Mouse (Mus musculus) heart, postnatal 25 days (tissue): ENCODE data around the gene Elof1. TPM values are rescaled to one million over a fixed set of nuclear protein-coding genes. Genes with fewer than 3 reads are reported as not detected.
"Not testable (repeated sequence)": the region's sequence is repeated elsewhere in the genome, so short reads cannot be mapped to it uniquely, and the experiment has no call there.

Experiments used
- DNase-seq: peaks from one replicate; pipeline ENCODE4 v3.0.0; 2022; ENCODE audit warnings: low spot score
- intact Hi-C: fragments of 180-260 bp; cut with DNase I; formaldehyde crosslinking; loops from one replicate; pipeline ENCODE4 v1.15.1; 2025
- total RNA-seq, 2 experiments: library from RNA; stranded (reverse); gene quantifications; 2 replicates each; pipeline ENCODE4 v1.2.3; 2021

The Elof1 gene
- 10 to 100 TPM; 36.8 to 39.8 TPM for total RNA-seq

DNA sequence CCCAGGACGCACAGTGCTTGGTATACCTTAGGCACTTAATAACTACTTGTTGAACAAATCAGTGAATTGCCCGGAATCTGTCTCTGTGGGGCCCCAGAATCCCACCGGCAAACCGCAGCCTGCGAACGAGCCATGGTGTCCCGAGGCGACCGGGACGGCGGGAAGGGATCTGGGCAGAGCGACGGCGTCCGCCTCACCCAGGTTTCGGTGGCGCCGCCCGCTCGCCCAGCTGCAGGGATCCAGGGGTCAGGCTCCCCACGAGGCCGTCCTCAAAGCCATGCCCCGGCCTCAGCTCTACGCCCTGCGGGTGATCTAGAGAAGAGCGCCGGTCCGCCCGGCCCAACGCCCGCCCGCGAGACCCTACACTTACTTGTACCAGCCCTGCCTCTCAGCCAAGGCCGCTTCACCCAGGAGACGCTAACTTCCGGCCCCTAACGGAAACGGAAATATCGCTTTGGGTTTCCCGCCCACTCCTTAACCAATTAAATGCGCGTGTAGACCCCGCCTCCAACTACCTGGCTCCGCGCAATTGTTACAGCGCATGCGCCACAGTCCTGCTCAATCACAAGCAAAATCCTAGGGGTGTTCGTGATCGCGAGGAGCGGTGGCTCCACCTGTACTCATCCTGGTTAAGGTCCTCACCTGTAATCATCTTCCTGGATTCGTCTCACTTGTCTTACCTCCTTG, at the start of gene Elof1:
Elof1 (minus strand) TSS at position 433 of the 687 bp plus-strand sequence.
- intact Hi-C loops, result no loop called here
- peak; percentile 85 for DNase-seq

DNA sequence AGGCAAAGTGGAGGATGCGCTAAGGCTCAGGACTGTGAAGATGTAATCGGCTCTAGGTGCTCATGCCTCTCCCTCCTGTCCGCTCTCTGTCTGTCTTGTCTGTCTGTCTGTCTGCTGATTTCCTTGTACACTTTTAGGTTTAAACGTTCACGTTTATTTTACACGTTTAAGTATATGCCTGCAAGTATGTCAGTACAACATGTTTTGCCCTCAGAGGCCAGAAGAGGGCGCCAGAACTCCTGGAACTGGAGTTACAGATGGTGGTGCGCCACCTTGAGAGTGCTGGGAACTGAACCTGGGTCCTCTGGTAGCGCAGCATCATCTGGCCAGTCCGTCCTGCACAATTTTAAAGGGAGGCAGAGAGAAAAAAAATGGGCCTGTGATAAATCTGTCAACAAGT, 49.7 kb upstream of the Elof1 start:
- intact Hi-C loops, result no loop called here
- DNase-seq, result no peak

DNA sequence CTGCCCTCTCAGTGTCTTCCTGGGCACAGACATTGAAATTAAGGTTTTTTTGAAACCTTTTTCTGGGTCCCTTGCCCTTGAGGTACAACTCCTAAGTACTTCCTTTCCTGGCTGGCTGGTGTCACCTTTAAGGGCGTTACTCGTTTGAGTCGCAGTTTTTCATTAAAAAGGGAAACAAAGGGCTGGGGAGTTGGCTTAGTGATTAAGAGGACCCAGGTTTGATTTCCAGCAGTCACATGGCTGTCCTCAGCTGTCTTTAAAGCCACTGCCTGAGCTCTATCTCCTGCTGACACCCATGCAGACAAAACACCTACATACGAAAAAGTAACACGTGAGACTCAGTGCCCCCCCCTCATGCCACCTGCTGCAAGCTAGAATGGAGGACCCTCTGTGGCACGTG, 49.0 kb upstream of the Elof1 start:
- intact Hi-C loops, result no loop called here
- DNase-seq, result no peak

DNA sequence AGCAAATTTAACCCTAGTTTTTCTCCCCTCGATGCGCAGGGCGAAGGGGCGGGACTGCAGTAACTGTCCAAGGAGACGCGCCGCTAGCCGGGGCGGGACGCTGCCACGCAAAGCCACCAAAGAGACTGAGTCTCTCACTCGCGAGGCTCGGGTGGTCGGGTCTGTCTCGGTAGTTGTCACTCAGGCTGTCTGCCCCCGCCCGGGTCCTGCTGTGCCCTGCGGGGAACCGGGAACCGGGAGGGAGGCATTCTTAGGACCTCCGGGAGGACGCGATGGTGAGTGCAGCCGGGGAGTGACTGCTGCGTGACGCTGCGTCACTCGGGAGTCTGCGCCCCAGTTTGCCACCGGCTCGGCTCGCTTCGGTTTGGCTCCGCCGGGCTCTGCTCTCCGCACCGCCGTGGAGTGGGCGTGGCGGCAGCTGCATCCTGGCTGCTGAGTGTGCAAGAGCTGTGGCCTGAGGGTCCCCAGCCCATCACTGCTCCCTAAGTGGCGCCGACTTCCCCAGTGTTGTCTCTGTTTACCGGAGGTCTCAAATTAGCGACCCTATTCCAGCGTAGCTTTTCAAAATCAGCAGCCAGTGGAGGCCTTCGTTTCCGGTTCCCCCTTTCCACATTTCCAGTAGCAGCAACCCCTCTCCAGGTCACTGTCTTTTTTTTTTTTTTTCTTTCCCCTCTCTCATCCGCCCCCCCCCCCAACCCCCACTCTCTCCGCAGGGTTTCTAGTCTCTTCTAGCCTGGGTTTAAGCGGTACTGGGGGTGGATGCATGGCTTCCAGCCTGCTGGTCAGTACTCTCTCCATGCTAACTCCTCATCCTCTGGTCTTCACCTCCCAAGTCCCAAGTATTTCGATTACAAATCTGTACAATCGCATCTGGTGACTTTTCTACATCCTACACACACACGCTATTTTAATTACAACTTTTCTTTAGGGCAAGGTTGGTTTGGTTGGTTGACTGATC, 48.0 kb upstream of the Elof1 start:
- intact Hi-C loops, result no loop called here
- no peak for DNase-seq

DNA sequence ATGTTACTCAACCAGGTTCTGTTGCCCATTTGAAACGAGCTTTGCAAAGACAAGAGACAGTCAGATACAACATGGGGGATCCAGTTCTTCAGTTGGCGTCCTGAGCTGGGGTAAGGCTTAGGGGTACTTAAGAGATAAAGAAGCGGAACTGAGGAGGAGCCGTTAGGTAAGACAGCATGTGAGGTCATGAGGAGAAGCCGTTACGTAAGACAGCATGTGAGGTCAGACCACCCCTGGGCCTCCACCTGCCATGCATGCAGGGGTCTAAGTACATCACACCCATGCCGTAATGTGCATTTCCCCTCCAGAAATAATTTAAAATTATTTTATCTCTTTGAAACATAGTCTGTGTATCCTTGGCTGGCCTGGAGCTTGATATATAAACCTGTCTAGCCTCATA, 45.9 kb upstream of the Elof1 start:
- DNase-seq, result no peak
- intact Hi-C loops, result no loop called here

DNA sequence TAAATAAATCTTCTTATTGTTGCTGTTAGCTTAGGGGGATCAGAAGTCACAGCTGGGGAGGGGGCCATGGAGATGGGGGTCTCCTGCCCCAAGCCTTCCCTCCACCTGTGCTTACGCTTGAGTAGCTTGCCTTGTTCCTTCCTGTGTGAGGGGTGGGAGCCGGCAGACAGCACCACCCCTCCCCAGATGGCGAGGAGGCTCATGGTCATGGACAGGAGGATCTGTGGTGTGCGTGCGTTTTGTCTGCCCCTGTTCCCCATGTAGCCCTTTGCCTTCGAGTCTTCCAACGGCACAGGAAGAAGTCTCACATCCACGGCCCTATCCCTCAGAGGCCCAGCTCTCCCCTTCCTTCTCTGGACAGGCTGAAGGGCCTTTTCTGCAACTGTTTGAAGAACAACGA, 45.3 kb upstream of the Elof1 start:
- no peak for DNase-seq
- intact Hi-C loops, result no loop called here

DNA sequence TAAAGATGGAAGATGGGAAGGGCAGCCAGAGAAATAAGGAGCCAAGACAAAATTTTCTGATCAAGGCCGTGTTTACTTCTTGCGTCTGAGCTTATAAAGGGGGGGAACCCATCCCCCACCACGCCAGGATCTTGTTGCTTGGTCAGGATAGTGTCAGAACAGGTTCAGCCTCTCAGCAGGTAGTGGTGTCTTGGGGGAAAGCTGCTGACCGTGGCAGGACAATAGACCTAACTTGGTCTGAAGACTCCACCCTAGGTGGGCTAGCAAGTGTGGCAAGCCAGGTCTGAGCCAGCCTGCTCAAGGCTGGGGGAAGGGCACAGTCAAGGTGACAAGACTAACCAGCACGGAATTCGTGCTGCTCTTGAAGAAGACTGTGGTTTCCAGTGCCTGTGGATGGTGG, 44.3 kb upstream of the Elof1 start:
- DNase-seq, result no peak
- intact Hi-C loops, result no loop called here

DNA sequence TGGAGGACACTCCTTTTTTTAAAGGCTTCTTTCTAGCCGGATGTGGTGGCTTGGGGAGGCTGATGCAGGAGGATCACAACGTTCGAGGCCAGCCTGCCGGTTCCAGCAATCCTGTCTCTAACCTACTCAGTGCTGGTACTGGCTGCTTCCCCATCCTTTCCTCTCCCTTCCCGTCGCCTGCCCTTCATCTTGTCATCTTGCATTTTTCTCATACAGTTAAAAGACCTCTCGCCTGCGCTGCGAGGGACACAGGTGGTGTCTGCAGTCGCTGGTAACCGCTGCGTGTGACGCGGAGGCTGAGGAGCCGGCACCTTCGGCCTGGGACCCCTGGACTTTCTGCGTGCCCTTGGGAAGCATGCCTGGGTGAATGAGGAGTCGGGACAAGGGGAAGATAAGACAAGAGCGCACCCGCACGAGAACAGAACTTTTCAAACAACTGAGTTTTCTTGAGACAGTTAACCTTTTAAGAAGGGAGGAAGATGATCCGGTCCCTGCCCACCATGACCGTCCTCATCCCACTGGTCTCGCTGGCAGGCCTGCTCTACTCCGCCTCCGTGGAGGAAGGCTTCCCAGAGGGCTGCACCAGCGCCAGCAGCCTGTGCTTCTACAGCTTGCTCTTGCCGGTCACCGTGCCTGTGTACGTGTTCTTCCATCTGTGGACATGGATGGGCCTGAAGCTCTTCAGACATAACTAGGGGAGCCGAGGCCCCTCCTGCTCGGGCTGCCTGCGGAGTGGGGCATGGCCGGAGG, 40.7 kb upstream of the Elof1 start:
- intact Hi-C loops, result loop anchor here (5.0 kb wide), 2 partner anchors 70 to 255 kb away; partner anchors contain the start of genes 9530077C05Rik and Zfp809
- no peak for DNase-seq

DNA sequence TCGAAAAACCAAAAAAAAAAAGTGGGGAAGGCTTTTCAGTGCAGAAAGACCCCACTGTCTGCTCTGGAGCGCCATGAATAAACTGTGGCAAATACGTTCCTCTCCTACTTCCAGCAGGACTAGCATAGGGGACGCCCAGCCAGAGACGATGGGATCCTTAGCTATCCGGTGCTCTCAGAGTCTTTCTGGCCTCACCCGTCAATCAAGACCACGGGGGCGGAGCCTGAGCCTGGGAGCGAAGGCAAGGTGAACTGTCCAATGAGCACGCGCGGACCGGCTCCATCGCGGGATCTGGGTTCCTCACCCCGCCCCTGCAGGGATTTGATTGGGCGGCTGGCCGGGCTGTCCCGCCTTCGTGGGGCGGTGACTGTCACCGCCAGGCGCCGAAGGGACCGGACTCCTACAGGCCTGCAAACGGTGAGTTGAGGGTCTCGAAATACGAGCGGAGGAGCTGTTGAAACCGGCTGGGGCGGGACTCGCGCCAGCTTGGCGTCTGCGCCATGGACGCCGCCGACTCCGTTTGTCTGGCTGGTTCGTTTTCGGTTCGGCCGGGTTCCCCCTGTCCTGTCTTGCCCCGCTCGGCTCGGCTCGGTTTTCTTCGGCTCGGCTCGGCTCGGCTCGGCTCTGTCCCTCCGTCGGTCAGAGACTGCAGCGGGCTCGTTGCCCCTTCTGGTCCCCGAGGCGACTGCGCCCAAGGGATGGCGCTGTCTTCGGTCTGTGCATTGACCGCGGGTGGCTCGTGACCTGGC, 39.7 kb upstream of the Elof1 start, which contains the start of gene Pigyl:
Pigyl (plus strand) TSS at position 350 of the 749 bp plus-strand sequence.
- peak; percentile 97 for DNase-seq
- intact Hi-C loops, result loop anchor here (5.0 kb wide), 2 partner anchors 71 to 256 kb away; partner anchors contain the start of genes 9530077C05Rik and Zfp809

DNA sequence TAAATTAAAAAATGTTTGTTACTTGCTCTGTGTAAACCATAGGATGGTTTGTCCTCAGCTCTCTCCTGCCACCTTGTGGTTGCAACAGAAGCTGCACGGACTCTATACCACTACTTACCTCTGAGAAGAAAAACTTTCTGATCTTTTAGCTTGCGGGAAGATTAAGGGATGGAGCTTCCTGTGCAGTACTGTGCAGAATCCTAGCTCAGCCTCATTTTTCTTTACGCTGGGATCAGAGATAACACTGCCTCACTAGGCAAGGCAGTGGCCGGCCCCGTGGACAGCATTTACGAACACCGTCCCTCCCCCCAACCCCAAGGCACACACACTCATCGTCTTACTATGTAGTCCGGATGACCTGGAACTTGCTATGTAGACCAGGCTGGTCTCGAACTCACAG, 38.6 kb upstream of the Elof1 start:
- DNase-seq, result no peak
- intact Hi-C loops, result loop anchor here (5.0 kb wide), 2 partner anchors 72 to 257 kb away; partner anchors contain the start of genes 9530077C05Rik and Zfp809

DNA sequence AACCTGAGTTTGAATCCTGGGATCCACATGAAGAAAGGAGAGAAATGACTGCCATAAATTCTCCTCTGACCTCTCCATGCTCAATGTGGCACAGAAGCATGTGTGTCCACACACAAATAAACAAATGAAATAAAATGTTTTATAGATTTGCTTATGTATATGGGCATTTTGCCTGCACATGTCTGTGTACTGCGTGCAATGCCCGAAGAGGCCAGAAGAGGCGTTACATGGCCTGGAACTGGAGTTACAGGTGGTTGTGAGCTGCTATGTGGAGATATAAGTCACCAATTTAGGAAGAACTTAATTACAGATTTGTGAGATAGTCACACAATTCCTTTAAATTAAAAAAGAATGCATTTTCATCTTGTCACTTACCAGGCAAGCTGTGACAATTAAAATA, 36.8 kb upstream of the Elof1 start:
- DNase-seq, result no peak
- intact Hi-C loops, result no loop called here

DNA sequence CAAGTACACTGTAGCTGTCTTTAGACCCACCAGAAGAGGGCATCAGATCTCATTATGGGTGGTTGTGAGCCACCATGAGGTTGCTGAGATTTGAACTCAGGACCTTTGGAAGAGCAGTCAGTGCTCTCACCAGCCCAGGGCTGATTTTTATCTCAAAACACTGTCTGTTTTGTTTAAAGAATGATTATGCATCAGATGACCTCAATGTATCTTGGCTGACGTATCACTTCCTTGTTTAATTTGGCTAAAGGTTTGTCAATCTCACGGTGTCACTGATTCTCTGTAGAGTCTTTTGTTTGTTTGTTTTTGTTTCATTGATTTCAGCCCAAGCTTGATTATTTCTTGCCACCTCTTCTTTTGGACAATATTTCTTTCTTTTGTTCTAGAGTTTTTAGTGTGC, 34.0 kb upstream of the Elof1 start:
- DNase-seq, result no peak
- intact Hi-C loops, result no loop called here

DNA sequence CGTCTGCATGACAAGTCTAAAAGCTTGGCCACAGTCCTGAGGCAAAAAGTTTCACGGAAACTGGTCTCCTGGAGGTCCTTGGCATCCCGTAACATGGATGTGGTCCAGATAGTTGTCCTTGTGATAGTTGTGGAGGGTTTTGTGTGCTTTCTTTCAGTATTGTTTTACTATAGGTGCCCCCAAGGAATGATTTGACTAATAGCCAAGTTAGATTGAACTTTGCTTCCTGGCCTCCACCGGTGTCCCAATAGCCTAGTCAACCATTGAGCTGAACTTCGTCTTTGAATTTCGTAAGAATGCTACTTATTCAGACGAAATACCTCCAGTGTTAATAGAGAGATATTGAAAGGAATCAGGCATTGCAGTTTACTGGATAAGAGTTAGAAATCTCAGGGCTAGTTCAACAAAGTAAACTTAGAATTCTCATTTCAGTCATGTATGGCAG, 33.3 kb upstream of the Elof1 start:
- DNase-seq, intact Hi-C loops: not testable (repeated sequence)

DNA sequence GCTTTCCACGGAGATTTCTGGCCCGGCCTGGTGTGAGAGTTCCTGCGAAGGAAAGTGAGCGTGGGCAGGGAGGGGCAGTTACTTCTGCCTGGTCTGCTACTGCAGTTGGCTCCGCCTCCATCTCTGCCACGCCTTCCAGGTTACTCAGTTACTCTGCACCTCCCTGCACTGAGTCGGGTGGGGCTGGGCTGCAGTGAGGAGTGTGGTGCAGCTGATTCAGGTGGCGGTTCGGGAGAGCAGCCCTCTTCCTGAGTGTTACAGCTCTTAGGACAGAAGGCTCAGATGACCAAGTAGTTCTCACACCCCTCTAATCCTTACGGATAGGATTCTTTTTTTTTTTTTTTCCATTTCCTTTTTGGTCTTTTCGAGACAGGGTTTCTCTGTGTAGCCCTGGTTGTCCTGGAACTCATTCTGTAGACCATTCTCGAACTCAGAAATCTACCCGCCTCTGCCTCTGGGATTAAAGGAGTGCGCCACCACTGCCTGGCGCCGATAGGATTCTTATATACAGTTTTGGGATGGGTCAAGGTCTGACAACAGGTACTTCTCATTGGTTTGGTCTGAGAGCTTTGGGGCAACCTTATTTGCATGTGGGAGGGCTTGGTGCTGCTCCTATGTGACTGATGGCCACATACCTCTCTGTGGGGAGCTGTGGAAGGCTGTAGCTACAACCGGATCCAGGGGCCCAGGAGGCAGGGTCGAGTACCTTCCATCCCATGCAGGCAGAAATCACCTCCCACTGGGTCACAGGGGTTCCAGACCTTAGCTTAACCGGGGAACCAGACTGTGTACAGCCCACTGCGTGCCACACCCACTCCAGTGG, 32.7 kb upstream of the Elof1 start:
- intact Hi-C loops, result no loop called here
- no peak for DNase-seq

DNA sequence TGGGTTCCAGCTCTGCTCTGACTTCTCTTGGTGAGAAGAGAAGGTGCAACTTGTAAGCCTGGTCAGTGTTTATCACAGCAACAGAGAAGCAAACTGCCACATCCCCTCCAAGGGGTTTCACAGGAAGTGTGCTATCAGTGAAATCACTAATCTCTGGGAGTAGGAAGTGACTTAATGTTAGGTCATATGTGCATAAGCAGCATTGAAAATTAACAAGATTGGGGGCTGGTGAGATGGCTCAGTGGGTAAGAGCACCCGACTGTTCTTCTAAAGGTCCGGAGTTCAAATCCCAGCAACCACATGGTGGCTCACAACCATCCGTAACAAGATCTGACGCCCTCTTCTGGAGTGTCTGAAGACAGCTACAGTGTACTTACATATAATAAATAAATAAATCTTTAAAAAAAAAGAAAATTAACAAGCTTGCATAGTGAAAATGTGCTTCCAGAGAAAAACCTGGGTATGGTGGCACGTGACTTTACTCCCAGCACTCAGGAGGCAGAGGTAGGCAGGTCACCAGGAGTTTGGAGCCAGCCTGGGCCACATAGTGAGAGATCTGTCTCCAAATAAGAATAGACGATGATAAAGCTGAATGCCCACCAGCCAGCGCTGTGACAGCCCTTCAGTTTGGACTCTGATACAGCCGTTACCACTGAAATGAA, 27.5 kb upstream of the Elof1 start:
- intact Hi-C loops, result loop anchor here (5.0 kb wide), 1 partner anchor 167 kb away; no protein-coding TSS in a partner anchor
- DNase-seq, result no peak

DNA sequence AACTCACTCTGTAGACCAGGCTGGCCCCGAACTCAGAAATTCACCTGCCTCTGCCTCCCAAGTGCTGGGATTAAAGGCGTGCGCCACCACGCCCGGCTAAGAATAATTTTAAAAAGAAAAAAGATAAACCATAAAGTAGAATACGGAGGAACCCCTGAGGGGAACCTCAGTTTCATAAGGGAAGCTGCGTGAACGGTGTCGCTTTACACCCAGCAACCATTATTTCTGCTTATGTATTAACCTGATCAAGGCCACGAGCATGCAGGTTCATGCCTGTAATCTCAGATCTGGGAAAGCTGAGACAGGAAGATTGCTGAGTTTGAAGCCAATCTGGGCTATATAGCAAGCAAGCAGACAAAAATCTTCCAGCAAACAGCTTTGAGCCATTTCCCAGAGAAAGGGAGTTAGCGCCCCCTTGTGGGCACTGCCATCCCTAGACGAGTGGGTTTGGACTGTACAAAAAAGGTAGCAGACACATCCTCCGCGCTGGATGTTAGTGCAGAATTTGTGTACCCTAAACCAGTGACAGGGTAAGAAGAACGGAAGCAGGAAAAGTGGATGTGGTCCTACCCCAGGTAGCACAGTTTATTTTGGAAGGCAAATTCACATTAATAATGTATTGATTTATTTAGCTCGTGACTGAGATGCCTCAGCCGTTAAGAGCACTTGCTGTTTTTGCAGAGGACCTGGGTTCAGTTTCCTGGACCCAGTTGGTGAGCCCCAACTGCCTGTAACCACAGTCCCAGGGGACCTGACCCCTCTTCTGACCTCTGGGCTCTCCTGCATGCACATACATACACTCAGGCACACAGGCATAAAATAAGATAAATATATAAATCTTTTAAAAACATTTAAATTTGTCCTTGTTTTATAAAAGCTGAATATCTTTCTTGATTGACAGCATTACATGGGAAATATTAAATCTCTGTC, 26.4 kb upstream of the Elof1 start:
- DNase-seq, result no peak

DNA sequence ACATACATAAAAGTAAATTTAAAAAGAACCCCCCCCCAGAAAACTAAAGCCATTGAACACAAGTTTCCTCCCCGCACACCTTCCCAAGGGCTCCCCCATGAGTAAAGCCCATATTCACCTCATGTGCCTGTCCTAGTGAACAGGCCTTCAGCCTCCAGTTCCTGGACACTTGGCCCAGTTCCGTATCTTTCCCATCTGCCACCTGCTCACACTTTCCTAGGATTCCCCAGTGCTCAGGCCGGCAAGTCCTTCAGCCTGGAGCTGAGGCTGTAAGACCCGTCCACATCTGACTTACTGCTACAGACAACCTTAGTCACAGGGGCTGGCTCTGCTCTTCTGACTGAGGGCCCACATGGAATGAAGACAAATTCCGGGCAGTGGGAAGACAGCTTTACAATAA, 22.8 kb upstream of the Elof1 start:
- DNase-seq, result no peak
- intact Hi-C loops, result loop anchor here (5.0 kb wide), 1 partner anchor 162 kb away; no protein-coding TSS in a partner anchor

More for the DNA sequence above, 26.4 kb upstream of the Elof1 start:
- intact Hi-C loops, result loop anchor here (1.0 to 5.0 kb wide), 3 partner anchors 47 to 166 kb away; no protein-coding TSS in a partner anchor
